Mouse (Mus musculus) mouse trophoblast stem cell (cell line): Measurements from ENCODE around the gene Olfr1145.

ENCODE experiments used
- in situ Hi-C, 2 experiments: fragments of 300-500 bp; cut with MseI, MboI; formaldehyde crosslinking; loops; 2 replicates in 1 of 2; 3 replicates in 1 of 2; pipeline ENCODE4 v1.15.1; 2025

The Olfr1145 gene

DNA sequence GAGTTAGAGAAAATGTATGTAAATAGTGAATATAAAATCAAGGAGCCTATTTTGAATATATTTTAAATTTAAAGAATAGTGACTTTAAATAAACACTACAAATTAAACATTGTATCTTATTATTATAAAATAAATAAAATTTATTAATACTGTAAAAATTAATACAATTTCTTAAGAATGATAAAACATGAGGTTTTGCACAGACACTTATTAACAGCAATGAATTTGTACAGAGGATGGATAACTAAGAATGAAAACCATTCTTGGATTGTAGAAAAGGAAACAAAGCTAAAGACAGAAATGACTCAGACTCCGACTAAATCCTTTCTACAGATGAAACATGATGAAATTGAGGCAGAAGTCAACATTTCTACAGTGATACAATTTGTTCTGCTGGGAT, at the start of gene Olfr1145:
Olfr1145 (plus strand) TSS at position 301 of the 400 bp plus-strand sequence.
- in situ Hi-C loops: no loop called here

DNA sequence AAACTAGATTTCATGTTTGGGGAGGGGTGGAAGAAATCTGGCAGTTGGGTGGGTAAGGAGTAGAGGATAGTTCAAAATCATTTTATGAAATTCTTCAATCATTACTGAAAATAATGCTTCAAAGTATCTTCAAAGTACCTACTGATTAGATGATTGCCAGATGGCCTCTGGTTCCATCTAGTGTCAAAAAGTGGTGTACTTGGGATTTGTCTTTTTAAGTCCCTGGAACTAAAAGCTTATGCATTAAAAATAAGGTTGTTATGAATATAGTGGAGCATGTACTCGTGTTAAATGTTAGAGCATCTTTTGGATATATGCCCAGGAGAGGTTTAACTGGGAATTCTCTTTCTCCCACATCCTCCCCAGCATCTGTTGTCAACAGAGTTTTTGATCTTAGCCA, 33.5 kb upstream of the Olfr1145 start:
- in situ Hi-C loops: no loop called here

DNA sequence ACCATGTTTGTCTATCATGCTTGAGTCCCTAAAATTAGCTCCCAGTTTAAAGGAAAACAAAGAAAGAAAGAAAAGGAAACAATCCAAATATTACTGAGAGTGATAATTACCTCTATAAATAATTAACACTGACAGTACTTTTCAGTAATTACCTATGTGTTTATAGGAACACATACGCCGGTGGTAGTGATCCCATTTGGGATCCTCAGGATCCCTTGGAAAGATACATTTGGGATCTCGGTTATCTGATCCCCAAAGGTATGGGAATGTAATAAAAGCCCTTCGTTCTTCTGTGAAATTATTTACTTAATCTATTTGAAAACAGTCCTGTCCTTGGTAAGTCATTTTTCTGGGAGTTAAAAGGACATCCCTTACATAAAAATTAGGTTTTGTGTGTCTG, 30.4 kb upstream of the Olfr1145 start, which contains the start of gene Olfr152:
Olfr152 (plus strand) TSS at position 301 of the 400 bp plus-strand sequence.
- in situ Hi-C loops: no loop called here

DNA sequence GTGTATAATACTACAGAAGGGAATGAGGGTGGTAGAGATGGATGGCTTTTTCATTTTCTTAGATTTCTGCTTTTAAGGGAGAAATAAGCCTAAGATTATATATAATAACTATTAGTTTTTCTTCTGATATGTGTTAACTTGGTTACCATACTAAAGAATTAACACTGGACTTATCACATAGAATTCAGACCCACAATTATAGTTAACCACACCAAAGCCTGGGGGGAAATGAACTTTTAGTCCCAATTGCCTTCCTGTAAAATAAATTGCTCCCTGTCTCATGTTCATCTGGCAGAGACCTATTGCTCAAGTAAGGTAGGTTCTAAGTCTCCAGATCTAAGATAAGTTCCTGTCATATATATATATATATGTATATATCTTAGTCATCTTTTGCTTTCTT, 9.3 kb upstream of the Olfr1145 start, which contains the start of gene Olfr1143:
Olfr1143 (plus strand) TSS at position 301 of the 400 bp plus-strand sequence.
- in situ Hi-C loops: no loop called here

DNA sequence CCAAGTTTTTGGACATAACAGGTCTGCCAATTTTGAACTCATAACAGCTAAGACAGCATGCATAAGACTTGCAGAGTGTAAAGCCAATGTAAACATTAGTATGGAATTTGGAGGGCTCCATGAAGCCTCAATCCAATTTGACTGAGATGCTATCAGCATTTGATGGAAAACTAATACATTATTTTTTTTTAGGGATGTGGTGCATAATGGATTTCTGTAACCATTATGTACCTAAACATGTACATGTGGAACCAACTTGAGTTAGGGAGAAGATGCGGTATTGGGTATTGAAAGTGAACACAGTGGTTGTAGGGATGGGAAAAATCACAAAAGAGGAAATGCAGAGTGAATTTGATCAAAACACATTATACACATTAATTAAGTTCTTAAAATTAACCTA, 20.6 kb downstream of the Olfr1145 start, which contains the start of gene Olfr1148:
Olfr1148 (plus strand) TSS at position 301 of the 400 bp plus-strand sequence.
- in situ Hi-C loops: no loop called here

DNA sequence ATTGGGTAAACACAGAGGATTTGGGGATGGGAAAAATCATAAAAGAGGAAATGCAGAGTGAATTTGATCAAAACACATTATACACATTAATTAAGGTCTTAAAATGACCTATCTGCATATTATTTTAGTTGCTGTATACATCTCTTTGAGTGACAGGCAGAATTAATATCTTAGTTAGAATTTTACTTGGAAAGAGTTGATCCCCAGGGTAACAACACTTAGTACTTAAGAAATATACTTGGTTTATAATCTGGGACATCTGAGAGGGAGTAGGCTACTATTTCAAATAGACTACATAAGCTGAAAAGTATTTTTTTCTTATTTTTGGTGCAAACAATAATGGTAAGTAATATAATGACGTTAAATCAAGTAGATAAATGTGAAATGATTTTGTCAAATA, 34.1 kb downstream of the Olfr1145 start, which contains the start of gene Olfr1150-ps1:
Olfr1150-ps1 (plus strand) TSS at position 301 of the 400 bp plus-strand sequence.
- in situ Hi-C loops: no loop called here

DNA sequence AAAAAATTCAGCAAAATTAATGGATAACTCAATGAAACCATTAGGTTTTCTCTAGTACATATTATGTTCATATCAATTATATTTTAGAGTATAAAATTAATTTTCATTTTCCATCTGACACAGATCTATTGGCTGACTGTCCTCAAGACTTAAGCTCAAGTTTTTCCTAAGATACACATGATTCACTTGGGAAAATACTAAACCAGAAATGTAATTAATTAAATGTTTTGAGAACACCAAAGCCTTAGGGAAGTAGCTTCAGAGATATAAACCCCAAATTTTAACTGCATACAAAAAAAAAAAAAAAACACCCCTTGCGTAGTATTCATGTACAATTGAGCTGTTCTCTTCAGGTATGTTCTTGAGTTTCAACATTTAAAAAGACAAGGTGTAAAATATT, 45.9 kb downstream of the Olfr1145 start, which contains the start of gene Olfr1151:
Olfr1151 (plus strand) TSS at position 301 of the 400 bp plus-strand sequence.
- in situ Hi-C loops: no loop called here
